10 mouse cellular contexts compared by ENCODE assay signal in the genomic region with DNA sequence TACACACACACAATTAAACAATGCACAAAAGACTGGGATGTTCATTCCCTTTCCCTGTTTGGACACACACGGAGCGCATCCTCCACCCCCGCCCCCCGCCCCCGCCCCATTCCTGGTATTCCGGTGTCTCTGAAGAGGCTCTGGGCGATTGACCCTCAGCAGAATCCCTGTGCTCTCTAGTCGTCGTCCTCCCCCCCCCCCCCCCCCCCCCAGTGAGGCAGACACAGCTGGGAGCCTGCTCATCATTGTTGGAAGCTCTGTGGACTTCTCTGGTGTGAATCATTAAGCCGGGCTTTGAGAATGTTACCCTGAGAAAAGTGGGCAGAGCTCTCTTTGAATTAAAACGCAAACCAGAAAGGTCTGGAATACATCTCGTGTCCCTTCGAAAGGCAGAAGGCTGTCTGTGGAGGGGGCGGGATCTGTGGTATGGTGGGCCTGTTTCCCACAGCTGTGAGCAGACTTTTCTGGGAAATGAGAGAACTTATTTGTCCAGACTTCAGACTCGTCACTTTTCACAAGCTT. TPM values are rescaled to one million over a fixed set of nuclear protein-coding genes. Genes with fewer than 3 reads are reported as not detected.
DNase-seq lines count a peak whose midpoint lies in the region; ATAC-seq and TF ChIP-seq lines count a peak whose summit lies in the region.
"Had no signal": no experiment of that assay in that cellular context is flagged by ENCODE, and none has a peak within 500 bp of the region (broad histone marks: within the 10 kb centered on the region; RNA-seq: fewer than 3 reads in every experiment).

No protein-coding gene starts in this region.

- H3K79me2 ChIP-seq in heart, adult 2 months (replicated peaks; ENCODE audit: control insufficient read depth, insufficient read depth, low read length) = no peaks in the 10 kb centered on the region

- no peak for TF ChIP-seq EP300 in heart, adult 2 months (IDR thresholded peaks at IDR 0.05; ENCODE audit: insufficient read depth, low read depth, low read length)

- no peak overlapping the region for H3K9ac ChIP-seq in heart, adult 2 months (ENCODE audit: low read depth, low read length)
- H3K9ac ChIP-seq in midbrain, postnatal 0 days (replicated peaks; ENCODE audit: low read length, poor library complexity, severe bottlenecking) = no peak overlapping the region
- no peak overlapping the region for H3K9ac ChIP-seq in hindbrain, embryonic 16.5 days (ENCODE audit: low read depth, low read length)
- H3K9ac ChIP-seq in stomach, embryonic 15.5 days = no peak overlapping the region

- WGBS in heart, embryonic 10.5 days = 11% methylated on average over 15 of the region's 15 CpGs
- WGBS in heart, adult 2 months = 16% methylated on average over 15 of the region's 15 CpGs
- 11% methylated on average over 15 of the region's 15 CpGs for WGBS in midbrain, embryonic 10.5 days
- 4% methylated on average over 15 of the region's 15 CpGs for WGBS in midbrain, postnatal 0 days
- 7% methylated on average over 13 of the region's 15 CpGs for WGBS in hindbrain, embryonic 16.5 days
- 10% methylated on average over 15 of the region's 15 CpGs for WGBS in stomach, embryonic 15.5 days

- no peaks in the 10 kb centered on the region for H3K27me3 ChIP-seq in heart, embryonic 10.5 days (ENCODE audit: insufficient read depth, poor library complexity, severe bottlenecking)
- H3K27me3 ChIP-seq in heart, adult 2 months (ENCODE audit: control insufficient read depth, insufficient read depth, low read length) = no peaks in the 10 kb centered on the region
- peaks cover 4% of the 10 kb centered on the region; the same call in 1 of the 2 replicates for H3K27me3 ChIP-seq in midbrain, embryonic 10.5 days (ENCODE audit: low read depth, poor library complexity, severe bottlenecking)
- H3K27me3 ChIP-seq in midbrain, postnatal 0 days (ENCODE audit: insufficient read depth, low read length) = no peaks in the 10 kb centered on the region
- no peaks in the 10 kb centered on the region for H3K27me3 ChIP-seq in hindbrain, embryonic 16.5 days (replicated peaks; ENCODE audit: control insufficient read depth, insufficient read depth, low read length)
- no peaks in the 10 kb centered on the region for H3K27me3 ChIP-seq in stomach, embryonic 15.5 days (replicated peaks)

- no peak for DNase-seq in heart, embryonic 10.5 days (ENCODE audit: low spot score)
- DNase-seq in heart, adult 2 months = no peak
- DNase-seq in midbrain, embryonic 10.5 days (ENCODE audit: low spot score) = peak; percentile 42
- no peak for DNase-seq in midbrain, postnatal 0 days (ENCODE audit: low spot score)
- DNase-seq in cerebellum, adult 18-20 months = no peak
- DNase-seq in spleen, adult 18-20 months = no peak
- DNase-seq: adrenal gland, adult 2 months had no signal

- no peaks in the 10 kb centered on the region for H3K36me3 ChIP-seq in heart, embryonic 10.5 days
- H3K36me3 ChIP-seq in heart, adult 2 months (ENCODE audit: control insufficient read depth, insufficient read depth, low read length) = no peaks in the 10 kb centered on the region
- no peaks in the 10 kb centered on the region for H3K36me3 ChIP-seq in midbrain, embryonic 10.5 days
- H3K36me3 ChIP-seq in midbrain, postnatal 0 days (ENCODE audit: insufficient read depth, low read length) = no peaks in the 10 kb centered on the region
- H3K36me3 ChIP-seq in hindbrain, embryonic 16.5 days (ENCODE audit: control insufficient read depth, insufficient read depth, low read length) = no peaks in the 10 kb centered on the region
- H3K36me3 ChIP-seq in stomach, embryonic 15.5 days = no peaks in the 10 kb centered on the region

- peaks cover 7% of the 10 kb centered on the region; the same call in 1 of the 2 replicates for H3K4me1 ChIP-seq in heart, embryonic 10.5 days
- no peaks in the 10 kb centered on the region for H3K4me1 ChIP-seq in heart, adult 2 months (ENCODE audit: control insufficient read depth, insufficient read depth, low read length)
- peaks cover 20% of the 10 kb centered on the region for H3K4me1 ChIP-seq in midbrain, embryonic 10.5 days
- no peaks in the 10 kb centered on the region for H3K4me1 ChIP-seq in midbrain, postnatal 0 days (ENCODE audit: insufficient read depth, low read length)
- H3K4me1 ChIP-seq in hindbrain, embryonic 16.5 days (ENCODE audit: control insufficient read depth, insufficient read depth, low read depth, low read length) = no peaks in the 10 kb centered on the region
- H3K4me1 ChIP-seq in stomach, embryonic 15.5 days = 0 out of 2 replicates have a peak, but pooled peaks cover 3% of the 10 kb centered on the region

- no peak for ATAC-seq in midbrain, postnatal 0 days (ENCODE audit: low FRiP score)
- ATAC-seq in hindbrain, embryonic 16.5 days = no peak
- peak; percentile 66; the same call in 1 of the 2 replicates for ATAC-seq in stomach, embryonic 15.5 days (ENCODE audit: insufficient read depth, low FRiP score, low read depth)

- TF ChIP-seq POLR2A in heart, adult 2 months (IDR thresholded peaks at IDR 0.05; ENCODE audit: insufficient read depth, low read depth, low read length) = no peak

- peak overlapping the region; percentile 32 for H3K4me3 ChIP-seq in heart, embryonic 10.5 days
- no peak overlapping the region for H3K4me3 ChIP-seq in heart, adult 2 months
- peak overlapping the region; percentile 17; the same call in 1 of the 2 replicates for H3K4me3 ChIP-seq in midbrain, embryonic 10.5 days
- no peak overlapping the region for H3K4me3 ChIP-seq in midbrain, postnatal 0 days (ENCODE audit: low read depth, low read length)
- H3K4me3 ChIP-seq in hindbrain, embryonic 16.5 days (ENCODE audit: low read length) = no peak overlapping the region
- no peak overlapping the region for H3K4me3 ChIP-seq in stomach, embryonic 15.5 days (replicated peaks)

- intact Hi-C loops in heart, adult 2 months (cut with DNase I) = no loop called here

- H3K4me2 ChIP-seq in midbrain, postnatal 0 days (ENCODE audit: low read depth, low read length, poor library complexity, severe bottlenecking) = no peak overlapping the region
- 0 out of 2 replicates have a peak overlapping the region, but pooled peaks have one; percentile 34 for H3K4me2 ChIP-seq in hindbrain, embryonic 16.5 days (ENCODE audit: low read length)
- H3K4me2 ChIP-seq in stomach, embryonic 15.5 days = peak overlapping the region; percentile 37; the same call in 1 of the 2 replicates

- H3K9me3 ChIP-seq in heart, embryonic 10.5 days = no peaks in the 10 kb centered on the region
- H3K9me3 ChIP-seq in midbrain, embryonic 10.5 days (replicated peaks) = no peaks in the 10 kb centered on the region
- no peaks in the 10 kb centered on the region for H3K9me3 ChIP-seq in midbrain, postnatal 0 days (ENCODE audit: low read length)
- H3K9me3 ChIP-seq in hindbrain, embryonic 16.5 days (ENCODE audit: control insufficient read depth, low read length) = no peaks in the 10 kb centered on the region
- H3K9me3 ChIP-seq in stomach, embryonic 15.5 days = no peaks in the 10 kb centered on the region

- TF ChIP-seq CTCF in heart, adult 2 months (IDR thresholded peaks at IDR 0.05) = no peak
- no peak for TF ChIP-seq CTCF in midbrain, postnatal 0 days (IDR thresholded peaks at IDR 0.05)

- H3K27ac ChIP-seq in heart, embryonic 10.5 days = peak overlapping the region; percentile 29; the same call in 1 of the 2 replicates
- no peak overlapping the region for H3K27ac ChIP-seq in heart, adult 2 months
- H3K27ac ChIP-seq in midbrain, embryonic 10.5 days (replicated peaks) = peak overlapping the region; percentile 2
- no peak overlapping the region for H3K27ac ChIP-seq in midbrain, postnatal 0 days (ENCODE audit: low read depth, low read length)
- no peak overlapping the region for H3K27ac ChIP-seq in hindbrain, embryonic 16.5 days (ENCODE audit: low read depth, low read length)
- peak overlapping the region; percentile 8; the same call in 1 of the 2 replicates for H3K27ac ChIP-seq in stomach, embryonic 15.5 days
- H3K27ac ChIP-seq: macrophage had no signal

RNA-seq across cellular contexts. Expression of a gene that starts 31.8 kb away (rescaled TPM):
- 8.6 and 11.9 TPM in 2 replicates for polyA plus RNA-seq in heart, embryonic 10.5 days (2016; fragmentation: Nextera tagmentation; extraction: Ambion mirVana)
- 10 to 100 TPM; 21.5 to 22.2 TPM for total RNA-seq in heart, adult 2 months (2021)
- 7.5 and 12.4 TPM in 2 replicates for polyA plus RNA-seq in heart, adult 2 months (2012; rRNA removed)
- 19.7 and 20.1 TPM in 2 replicates for polyA plus RNA-seq in midbrain, embryonic 10.5 days (2016; fragmentation: Nextera tagmentation; extraction: Ambion mirVana)
- 9.8 and 12.4 TPM in 2 replicates for total RNA-seq in midbrain, postnatal 0 days (2014; rRNA removed)
- polyA plus RNA-seq in midbrain, postnatal 0 days (2015; fragmentation: Nextera tagmentation; extraction: Ambion mirVana) = 6.8 and 10.0 TPM in 2 replicates
- polyA plus RNA-seq in hindbrain, embryonic 16.5 days (2015; fragmentation: Nextera tagmentation; extraction: Ambion mirVana) = 7.6 and 11.1 TPM in 2 replicates
- polyA plus RNA-seq in stomach, embryonic 15.5 days (2015; fragmentation: Nextera tagmentation; extraction: Ambion mirVana) = 10.6 and 11.3 TPM in 2 replicates

Comparison
In these comparisons a context has a peak if more than half of its experiments do, and no peak if none do; other contexts are left out.
1. H3K27ac ChIP-seq: peak in heart, embryonic 10.5 days (single experiment), midbrain, embryonic 10.5 days (single experiment) and stomach, embryonic 15.5 days (single experiment); none in heart, adult 2 months (single experiment), midbrain, postnatal 0 days (single experiment) and hindbrain, embryonic 16.5 days (single experiment).
2. H3K4me3 ChIP-seq: peak in heart, embryonic 10.5 days (single experiment) and midbrain, embryonic 10.5 days (single experiment); none in heart, adult 2 months (single experiment), midbrain, postnatal 0 days (single experiment), hindbrain, embryonic 16.5 days (single experiment) and stomach, embryonic 15.5 days (single experiment).